Mouse (Mus musculus): ENCODE data around the gene Rapgef4. TPM values are rescaled to one million over a fixed set of nuclear protein-coding genes. Genes with fewer than 3 reads are reported as not detected.

Rapgef4 gene
- total and polyA plus RNA-seq, 2 experiments: 66.1 to 223 TPM

- Histone ChIP-seq H3K9ac (ENCODE audit: low read depth, low read length) (no peak overlapping the region), H3K4me3 (ENCODE audit: insufficient read depth, low read depth, low read length) (no peak overlapping the region), H3K36me3 (ENCODE audit: control insufficient read depth, insufficient read depth, low read length) (no peaks in the 10 kb centered on the region), H3K27ac (replicated peaks; ENCODE audit: insufficient read depth, low read depth, low read length) (no peak overlapping the region), H3K27me3 (ENCODE audit: control insufficient read depth, insufficient read depth, low read length) (no peaks in the 10 kb centered on the region), H3K4me1 (ENCODE audit: control insufficient read depth, insufficient read depth, low read length) (no peaks in the 10 kb centered on the region), H3K79me2 (ENCODE audit: control insufficient read depth, insufficient read depth, low read length) (no peaks in the 10 kb centered on the region)
- no peak for DNase-seq (ENCODE audit: extremely low read depth, low read depth, low spot score)
- TF ChIP-seq POLR2A (IDR thresholded peaks at IDR 0.05; ENCODE audit: extremely low read depth, insufficient read depth, low read length): no peak
- no peak for TF ChIP-seq CTCF (IDR thresholded peaks at IDR 0.05; ENCODE audit: low read depth, low read length)
- 57% methylated on average over 2 of the region's 2 CpGs for WGBS
These were observed 19.1 kb downstream of the Rapgef4 start for GRCm38 (mm10) chr2:72000102-72000501.

- 69% methylated on average over 5 of the region's 5 CpGs for WGBS
- no peak for DNase-seq (ENCODE audit: extremely low read depth, low read depth, low spot score)
- Histone ChIP-seq H3K27me3 (ENCODE audit: control insufficient read depth, insufficient read depth, low read length) (no peaks in the 10 kb centered on the region), H3K36me3 (ENCODE audit: control insufficient read depth, insufficient read depth, low read length) (no peaks in the 10 kb centered on the region), H3K4me3 (ENCODE audit: insufficient read depth, low read depth, low read length) (no peak overlapping the region), H3K9ac (ENCODE audit: low read depth, low read length) (no peak overlapping the region), H3K4me1 (ENCODE audit: control insufficient read depth, insufficient read depth, low read length) (no peaks in the 10 kb centered on the region), H3K79me2 (ENCODE audit: control insufficient read depth, insufficient read depth, low read length) (no peaks in the 10 kb centered on the region), H3K27ac (replicated peaks; ENCODE audit: insufficient read depth, low read depth, low read length) (no peak overlapping the region)
- TF ChIP-seq POLR2A (IDR thresholded peaks at IDR 0.05; ENCODE audit: extremely low read depth, insufficient read depth, low read length) (no peak), CTCF (IDR thresholded peaks at IDR 0.05; ENCODE audit: low read depth, low read length) (no peak)
These were observed 21.9 kb downstream of the Rapgef4 start for GRCm38 (mm10) chr2:72002843-72003370.

GRCm38 (mm10) chr2:72003756-72004525 lies 22.9 kb downstream of the Rapgef4 start:
- 78% methylated on average over 13 of the region's 13 CpGs for WGBS
- no peaks in the 10 kb centered on the region for H3K27me3 ChIP-seq (ENCODE audit: control insufficient read depth, insufficient read depth, low read length)
- H3K79me2 ChIP-seq (ENCODE audit: control insufficient read depth, insufficient read depth, low read length): no peaks in the 10 kb centered on the region
- no peak overlapping the region for H3K27ac ChIP-seq (replicated peaks; ENCODE audit: insufficient read depth, low read depth, low read length)
- H3K4me1 ChIP-seq (ENCODE audit: control insufficient read depth, insufficient read depth, low read length): no peaks in the 10 kb centered on the region
- no peak for TF ChIP-seq POLR2A (IDR thresholded peaks at IDR 0.05; ENCODE audit: extremely low read depth, insufficient read depth, low read length)
- TF ChIP-seq CTCF (IDR thresholded peaks at IDR 0.05; ENCODE audit: low read depth, low read length): no peak
- no peak for DNase-seq (ENCODE audit: extremely low read depth, low read depth, low spot score)
- no peaks in the 10 kb centered on the region for H3K36me3 ChIP-seq (ENCODE audit: control insufficient read depth, insufficient read depth, low read length)
- no peak overlapping the region for H3K9ac ChIP-seq (ENCODE audit: low read depth, low read length)
- H3K4me3 ChIP-seq (ENCODE audit: insufficient read depth, low read depth, low read length): no peak overlapping the region

GRCm38 (mm10) chr2:72005051-72005450 lies 24.0 kb downstream of the Rapgef4 start:
- H3K36me3 ChIP-seq (ENCODE audit: control insufficient read depth, insufficient read depth, low read length): no peaks in the 10 kb centered on the region
- no peak for TF ChIP-seq CTCF (IDR thresholded peaks at IDR 0.05; ENCODE audit: low read depth, low read length)
- no peak for TF ChIP-seq POLR2A (IDR thresholded peaks at IDR 0.05; ENCODE audit: extremely low read depth, insufficient read depth, low read length)
- no peaks in the 10 kb centered on the region for H3K27me3 ChIP-seq (ENCODE audit: control insufficient read depth, insufficient read depth, low read length)
- H3K9ac ChIP-seq (ENCODE audit: low read depth, low read length): no peak overlapping the region
- WGBS: 90% methylated on average over 16 of the region's 16 CpGs
- DNase-seq (ENCODE audit: extremely low read depth, low read depth, low spot score): no peak
- H3K4me1 ChIP-seq (ENCODE audit: control insufficient read depth, insufficient read depth, low read length): no peaks in the 10 kb centered on the region
- no peak overlapping the region for H3K4me3 ChIP-seq (ENCODE audit: insufficient read depth, low read depth, low read length)
- H3K79me2 ChIP-seq (ENCODE audit: control insufficient read depth, insufficient read depth, low read length): no peaks in the 10 kb centered on the region
- H3K27ac ChIP-seq (replicated peaks; ENCODE audit: insufficient read depth, low read depth, low read length): no peak overlapping the region

- no peak for DNase-seq (ENCODE audit: extremely low read depth, low read depth, low spot score)
- Histone ChIP-seq H3K4me1 (ENCODE audit: control insufficient read depth, insufficient read depth, low read length) (no peaks in the 10 kb centered on the region), H3K9ac (ENCODE audit: low read depth, low read length) (no peak overlapping the region), H3K36me3 (ENCODE audit: control insufficient read depth, insufficient read depth, low read length) (no peaks in the 10 kb centered on the region), H3K4me3 (ENCODE audit: insufficient read depth, low read depth, low read length) (no peak overlapping the region), H3K79me2 (ENCODE audit: control insufficient read depth, insufficient read depth, low read length) (no peaks in the 10 kb centered on the region), H3K27ac (replicated peaks; ENCODE audit: insufficient read depth, low read depth, low read length) (no peak overlapping the region), H3K27me3 (ENCODE audit: control insufficient read depth, insufficient read depth, low read length) (no peaks in the 10 kb centered on the region)
- 78% methylated on average over 3 of the region's 3 CpGs for WGBS
- no peak for TF ChIP-seq CTCF (IDR thresholded peaks at IDR 0.05; ENCODE audit: low read depth, low read length)
- TF ChIP-seq POLR2A (IDR thresholded peaks at IDR 0.05; ENCODE audit: extremely low read depth, insufficient read depth, low read length): no peak
These were observed 28.6 kb downstream of the Rapgef4 start for GRCm38 (mm10) chr2:72009446-72010218.

Measured in liver, adult 2 months (tissue).